Mouse (Mus musculus) CH12.LX (cell line): ENCODE data around the gene Adat1. TPM values are rescaled to one million over a fixed set of nuclear protein-coding genes. Genes with fewer than 3 reads are reported as not detected.

ENCODE experiments used
- DNase-seq: peaks from one replicate; pipeline ENCODE4 v3.0.0-alpha.2; 2013; ENCODE audit errors: extremely low read depth
- H3K27ac ChIP-seq: 2 replicates; pipeline ENCODE4 v1.5.1; 2012; ENCODE audit warnings: low read depth, mild to moderate bottlenecking, control low read depth, moderate library complexity; ENCODE audit not compliant: insufficient read depth
- H3K27me3 ChIP-seq: replicated peaks from 2 replicates; pipeline ENCODE3; 2012; ENCODE audit warnings: inconsistent platforms
- H3K36me3 ChIP-seq, 2 experiments: replicated peaks in 1 of 2; 2 replicates each; pipeline versions ENCODE3 to v1.6.1; 2012; ENCODE audit warnings: inconsistent platforms in 1 of 2, low read length in 1 of 2, mild to moderate bottlenecking in 1 of 2, mixed read lengths in 1 of 2, moderate library complexity in 1 of 2; ENCODE audit not compliant: control insufficient read depth in 1 of 2, insufficient read depth in 1 of 2
- H3K4me1 ChIP-seq, 2 experiments: 2 replicates each; pipeline ENCODE4 v1.6.1; 2012; ENCODE audit warnings: inconsistent platforms in 1 of 2, moderate library complexity in 1 of 2; ENCODE audit not compliant: insufficient read depth in 2 of 2, control insufficient read depth in 1 of 2
- H3K4me2 ChIP-seq: 2 replicates; pipeline ENCODE4 v1.6.1; 2012; ENCODE audit warnings: low read depth, mild to moderate bottlenecking, control low read depth; ENCODE audit not compliant: poor library complexity, insufficient read depth, severe bottlenecking
- H3K4me3 ChIP-seq, 3 experiments: fragments of 150-350 bp in 1 of 3; sonication (generic) in 1 of 3; replicated peaks in 1 of 3; 2 replicates each; pipeline versions ENCODE3 to v1.5.1; 2011 to 2012; ENCODE audit warnings: low read depth in 2 of 3, low read length in 2 of 3, mild to moderate bottlenecking in 2 of 3, moderate library complexity in 2 of 3, control low read depth in 1 of 3, improper control_type of control experiment in 1 of 3, inconsistent platforms in 1 of 3, mixed read lengths in 1 of 3; ENCODE audit not compliant: poor library complexity in 1 of 3
- H3K79me2 ChIP-seq: replicated peaks from 2 replicates; pipeline ENCODE4 v1.6.1; 2012; ENCODE audit warnings: mild to moderate bottlenecking, moderate library complexity; ENCODE audit not compliant: control insufficient read depth, poor library complexity, insufficient read depth, severe bottlenecking; ENCODE audit errors: extremely low read depth
- H3K9ac ChIP-seq: 2 replicates; pipeline ENCODE4 v1.6.1; 2012; ENCODE audit warnings: low read depth, mild to moderate bottlenecking, control low read depth, moderate library complexity; ENCODE audit not compliant: insufficient read depth
- H3K9me3 ChIP-seq: replicated peaks from 2 replicates; pipeline ENCODE3; 2012; ENCODE audit warnings: low read length, inconsistent platforms, mixed read lengths
- CTCF ChIP-seq, 2 experiments: IDR thresholded peaks in 1 of 2; conservative IDR thresholded peaks in 1 of 2; 2 replicates each; pipeline ENCODE4 v1.5.1; 2011 to 2012; ENCODE audit warnings: low read depth in 2 of 2, low read length in 2 of 2, improper control_type of control experiment in 1 of 2, inconsistent platforms in 1 of 2, mild to moderate bottlenecking in 1 of 2, moderate library complexity in 1 of 2
- E2F4 ChIP-seq: IDR thresholded peaks from 2 replicates; pipeline ENCODE4 v1.6.1; 2011; ENCODE audit warnings: low read depth, low read length, improper control_type of control experiment; ENCODE audit not compliant: insufficient replicate concordance
- EP300 ChIP-seq: IDR thresholded peaks from 2 replicates; pipeline ENCODE4 v1.6.1; 2011; ENCODE audit warnings: low read length, improper control_type of control experiment
- ETS1 ChIP-seq: conservative IDR thresholded peaks from 2 replicates; pipeline ENCODE4 v1.6.1; 2012; ENCODE audit warnings: low read depth, mild to moderate bottlenecking, inconsistent platforms, low read length, improper control_type of control experiment, moderate library complexity
- GABPA ChIP-seq: IDR thresholded peaks from 2 replicates; pipeline ENCODE4 v1.6.1; 2012; ENCODE audit warnings: low read depth, low read length, improper control_type of control experiment, inconsistent platforms; ENCODE audit not compliant: insufficient replicate concordance
- HCFC1 ChIP-seq: IDR thresholded peaks from 2 replicates; pipeline ENCODE4 v1.6.1; 2012; ENCODE audit warnings: low read depth, mild to moderate bottlenecking, inconsistent platforms, low read length, improper control_type of control experiment
- IRF4 ChIP-seq: IDR thresholded peaks from 2 replicates; pipeline ENCODE4 v1.6.1; 2014; ENCODE audit warnings: low read depth, mild to moderate bottlenecking, inconsistent platforms, low read length, improper control_type of control experiment
- JUND ChIP-seq: conservative IDR thresholded peaks from 2 replicates; pipeline ENCODE4 v1.6.1; 2011; ENCODE audit warnings: low read depth, low read length, improper control_type of control experiment
- MAFK ChIP-seq: IDR thresholded peaks from 2 replicates; pipeline ENCODE4 v1.6.1; 2011; ENCODE audit warnings: low read length, improper control_type of control experiment; ENCODE audit not compliant: insufficient replicate concordance
- MAX ChIP-seq: IDR thresholded peaks from 2 replicates; pipeline ENCODE4 v1.6.1; 2011; ENCODE audit warnings: low read length, improper control_type of control experiment
- MEF2A ChIP-seq: IDR thresholded peaks from 2 replicates; pipeline ENCODE4 v1.6.1; 2014; ENCODE audit warnings: low read depth, mild to moderate bottlenecking, inconsistent platforms, low read length, improper control_type of control experiment, borderline replicate concordance
- MYC ChIP-seq: IDR thresholded peaks from 2 replicates; pipeline ENCODE4 v1.6.1; 2011; ENCODE audit warnings: low read depth, mild to moderate bottlenecking, improper control_type of control experiment, low read length
- NELFE ChIP-seq: IDR thresholded peaks from 2 replicates; pipeline ENCODE4 v1.6.1; 2011; ENCODE audit warnings: low read depth, low read length, improper control_type of control experiment
- SIN3A ChIP-seq: IDR thresholded peaks from 2 replicates; pipeline ENCODE4 v1.6.1; 2012; ENCODE audit warnings: low read length, improper control_type of control experiment, inconsistent platforms
- SMC3 ChIP-seq: IDR thresholded peaks from 2 replicates; pipeline ENCODE4 v1.6.1; 2011; ENCODE audit warnings: low read depth, low read length, improper control_type of control experiment
- UBTF ChIP-seq: IDR thresholded peaks from 2 replicates; pipeline ENCODE4 v1.6.1; 2012; ENCODE audit warnings: low read depth, mild to moderate bottlenecking, inconsistent platforms, low read length, improper control_type of control experiment, moderate library complexity
- USF1 ChIP-seq: IDR thresholded peaks from 2 replicates; pipeline ENCODE4 v1.6.1; 2014; ENCODE audit warnings: low read depth, mild to moderate bottlenecking, inconsistent platforms, low read length, improper control_type of control experiment
- ZC3H11A ChIP-seq: IDR thresholded peaks from 2 replicates; pipeline ENCODE4 v1.6.1; 2012; ENCODE audit warnings: low read depth, mild to moderate bottlenecking, inconsistent platforms, low read length, improper control_type of control experiment
- ZMIZ1 ChIP-seq: IDR thresholded peaks from 2 replicates; pipeline ENCODE4 v1.6.1; 2012; ENCODE audit warnings: low read depth, mild to moderate bottlenecking, inconsistent platforms, low read length, improper control_type of control experiment
- ZNF384 ChIP-seq: IDR thresholded peaks from 2 replicates; pipeline ENCODE4 v1.6.1; 2012; ENCODE audit warnings: low read depth, low read length, improper control_type of control experiment, inconsistent platforms
- dilution Hi-C: fragments of 300-500 bp; cut with MboI; formaldehyde crosslinking; loops from 2 replicates; pipeline ENCODE4 v1.14.3; 2020; ENCODE audit warnings: low sequenced_read_pairs; ENCODE audit not compliant: extremely low pct_unique_long_range_greater_than_20kb, extremely low pct_ligation_motif_present
- in situ Hi-C: fragments of 300-500 bp; cut with MboI; formaldehyde crosslinking; loops from 3 replicates; pipeline ENCODE4 v1.14.3; 2019; ENCODE audit warnings: low sequenced_read_pairs, low pct_ligation_motif_present, low pct_unique_long_range_greater_than_20kb, mixed read lengths
- polyA plus RNA-seq: library from polyadenylated mRNA; unstranded; fragments of >175 nt; gene quantifications from 2 replicates; pipeline ENCODE4 v1.2.1, GENCODE M21; 2012; ENCODE audit warnings: low read depth; ENCODE audit not compliant: insufficient read length
- total RNA-seq, 2 experiments: library from RNA; depleted of rRNA; stranded (reverse); fragments of 300-350 nt in 1 of 2; fragments of >200 nt in 1 of 2; gene quantifications; 2 replicates each; pipeline ENCODE4 v1.2.3; 2012 to 2014

Adat1 gene
- total and polyA plus RNA-seq, 3 experiments = 5.4 to 8.7 (median 8.1) TPM

DNA sequence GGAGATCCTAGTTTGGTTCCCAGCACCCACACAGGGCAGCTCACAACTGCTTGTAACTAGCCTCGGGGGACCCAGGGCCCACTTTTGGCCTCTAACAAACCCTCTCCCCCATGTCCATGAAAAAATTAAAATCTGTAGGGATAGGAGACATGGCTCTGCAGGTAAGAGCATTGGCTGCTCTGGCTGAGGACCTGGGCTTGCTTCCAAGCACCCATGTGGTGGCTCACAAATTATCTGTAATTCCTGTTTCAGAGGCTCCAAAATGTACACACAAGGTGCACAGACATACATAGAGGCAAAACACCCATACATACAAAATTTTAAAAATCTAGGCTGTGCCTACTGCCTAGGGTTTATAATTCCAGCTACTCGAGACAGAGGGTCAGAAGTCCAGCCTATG, 34.9 kb downstream of the Adat1 start:
- Histone ChIP-seq H3K9me3 (no peaks in the 10 kb centered on the region), H3K27ac (no peak overlapping the region), H3K9ac (no peak overlapping the region), H3K27me3 (no peaks in the 10 kb centered on the region), H3K4me1 (peaks cover 0 to 8% of the 10 kb centered on the region in 2 experiments; a peak in 1 of 4 replicates), H3K4me3 (no peak overlapping the region), H3K79me2 (no peaks in the 10 kb centered on the region; the same call in 1 of the 2 replicates)
- DNase-seq = no peak
- dilution Hi-C loops = no loop called here
- in situ Hi-C loops = no loop called here
- TF ChIP-seq NELFE (no peak), SMC3 (no peak), MAX (no peak), SIN3A (no peak), HCFC1 (no peak), ZMIZ1 (no peak), E2F4 (no peak), IRF4 (no peak), ZNF384 (no peak), USF1 (no peak), MEF2A (no peak), ETS1 (no peak), JUND (no peak), MYC (no peak)
- TF ChIP-seq, all 38 proteins: peak for 0
- Histone ChIP-seq H3K4me2 (no peak overlapping the region), H3K36me3 (peaks cover 46 to 75% of the 10 kb centered on the region in 2 experiments)

DNA sequence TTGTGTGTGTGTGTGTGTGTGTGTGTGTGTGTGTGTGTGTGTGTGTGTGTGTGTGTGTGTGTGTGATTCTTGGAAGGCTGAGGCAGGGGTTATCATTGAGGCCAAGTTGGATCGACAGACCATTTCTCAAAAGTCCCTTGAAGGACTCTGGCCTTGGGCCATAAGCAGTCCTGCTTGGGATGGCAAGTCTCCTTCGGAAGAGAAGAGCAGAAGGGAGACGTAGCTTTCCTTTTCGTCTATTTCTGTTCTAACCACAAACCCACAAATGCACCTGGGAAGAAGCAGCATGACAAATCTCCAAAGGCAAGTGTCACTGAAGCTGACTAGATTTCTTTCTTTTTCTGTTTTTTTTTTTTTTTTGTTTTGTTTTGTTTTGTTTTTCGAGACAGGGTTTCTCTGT, 36.2 kb downstream of the Adat1 start:
- peaks cover 52 to 82% of the 10 kb centered on the region in 2 experiments for H3K36me3 ChIP-seq
- TF ChIP-seq EP300 (0 out of 2 replicates have a peak, but pooled peaks have one; percentile 9), GABPA (no peak), MEF2A (peak; percentile 45; the same call in 1 of the 2 replicates), CTCF (conservative IDR thresholded peaks at IDR 0.05 in 1 of 2, IDR thresholded peaks at IDR 0.05 in 1 of 2; ENCODE audit: low read depth in 2 of 2, low read length in 2 of 2) (no peak), ZC3H11A (no peak), USF1 (no peak), UBTF (no peak), MAFK (no peak)
- TF ChIP-seq, all 38 proteins: peak for 2
- Histone ChIP-seq H3K9me3 (no peaks in the 10 kb centered on the region), H3K79me2 (no peaks in the 10 kb centered on the region; the same call in 1 of the 2 replicates), H3K4me1 (peaks cover 0 to 16% of the 10 kb centered on the region in 2 experiments; a peak in 3 of 4 replicates), H3K9ac (no peak overlapping the region), H3K27me3 (no peaks in the 10 kb centered on the region), H3K27ac (no peak overlapping the region), H3K4me2 (no peak overlapping the region), H3K4me3 (no peak overlapping the region)
- in situ Hi-C loops = no loop called here
- dilution Hi-C loops = no loop called here
- DNase-seq = no peak
